Mouse (Mus musculus): ENCODE results near the gene Pibf1. TPM values are rescaled to one million over a fixed set of nuclear protein-coding genes. Genes with fewer than 3 reads are reported as not detected.

The Pibf1 gene
- polyA plus RNA-seq, 1 experiment from 2014 or later = 24.1 TPM

- Histone ChIP-seq H3K36me3 (replicated peaks) (peaks cover 16% of the 10 kb centered on the region; the same call in 1 of the 2 replicates), H3K4me2 (no peak overlapping the region), H3K9me3 (no peaks in the 10 kb centered on the region), H3K27ac (no peak overlapping the region), H3K4me1 (peaks cover under 1% of the 10 kb centered on the region; the same call in 1 of the 2 replicates), H3K4me3 (replicated peaks) (no peak overlapping the region), H3K9ac (no peak overlapping the region), H3K27me3 (no peaks in the 10 kb centered on the region)
- no peak for ATAC-seq (ENCODE audit: low FRiP score)
- 89% methylated on average over 4 of the region's 4 CpGs for WGBS
Measured at GRCm38 (mm10) chr14:99152683-99153082, 53.5 kb downstream of the Pibf1 start.

DNA sequence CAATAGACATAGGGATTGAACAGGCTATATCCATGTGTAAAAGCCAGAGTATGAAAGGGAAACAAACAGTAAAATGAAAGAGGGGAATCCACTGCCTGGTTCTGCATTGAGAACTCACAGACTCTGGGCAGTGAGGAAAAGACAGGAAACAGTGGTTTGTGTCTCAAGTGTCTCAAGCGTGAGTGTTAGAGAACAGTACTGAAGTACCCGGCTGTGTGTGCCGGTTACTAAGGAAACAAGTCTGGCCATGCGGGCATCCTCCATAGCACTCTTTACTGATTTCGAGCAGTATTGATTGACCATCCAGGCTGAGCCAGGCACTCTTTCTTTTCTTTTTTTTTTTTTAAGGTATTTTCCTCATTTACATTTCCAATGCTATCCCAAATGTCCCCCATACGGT is 60.7 kb downstream of the Pibf1 start:
- Histone ChIP-seq H3K27me3 (no peaks in the 10 kb centered on the region), H3K4me2 (no peak overlapping the region), H3K36me3 (replicated peaks) (peaks cover 12% of the 10 kb centered on the region; the same call in 1 of the 2 replicates), H3K4me3 (replicated peaks) (no peak overlapping the region), H3K4me1 (no peaks in the 10 kb centered on the region), H3K9me3 (no peaks in the 10 kb centered on the region), H3K9ac (no peak overlapping the region), H3K27ac (no peak overlapping the region)
- WGBS = 81% methylated on average over 6 of the region's 6 CpGs
- no peak for ATAC-seq (ENCODE audit: low FRiP score)

DNA sequence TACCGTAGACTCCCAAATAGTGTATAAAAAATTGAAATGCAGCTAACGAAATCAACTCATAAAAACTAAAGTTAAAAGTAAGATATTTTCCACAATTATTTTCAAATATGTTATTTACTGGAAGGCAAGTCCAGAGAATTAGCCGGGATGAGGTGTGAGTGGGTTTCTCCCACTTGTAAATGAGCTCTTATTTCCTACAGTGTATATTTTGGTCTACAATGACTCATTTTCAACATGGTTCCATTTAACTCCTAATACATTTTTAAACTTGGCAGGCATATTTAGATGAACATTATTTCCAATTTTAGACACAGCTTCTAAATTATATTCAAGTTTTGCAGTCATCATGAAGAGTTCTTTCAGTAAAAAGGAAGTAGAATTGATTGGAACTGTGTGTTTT is 63.8 kb downstream of the Pibf1 start:
- Histone ChIP-seq H3K36me3 (replicated peaks) (0 out of 2 replicates have a peak, but pooled peaks cover 5% of the 10 kb centered on the region), H3K4me3 (replicated peaks) (no peak overlapping the region), H3K27ac (no peak overlapping the region), H3K9me3 (no peaks in the 10 kb centered on the region), H3K4me2 (no peak overlapping the region), H3K4me1 (no peaks in the 10 kb centered on the region), H3K27me3 (no peaks in the 10 kb centered on the region), H3K9ac (no peak overlapping the region)
- ATAC-seq (ENCODE audit: low FRiP score) = no peak
- WGBS = 98% methylated on average over 3 of the region's 3 CpGs

- H3K9ac ChIP-seq = no peak overlapping the region
- no peaks in the 10 kb centered on the region for H3K36me3 ChIP-seq (replicated peaks)
- H3K9me3 ChIP-seq = no peaks in the 10 kb centered on the region
- H3K4me2 ChIP-seq = no peak overlapping the region
- no peak for ATAC-seq (ENCODE audit: low FRiP score)
- no peak overlapping the region for H3K27ac ChIP-seq
- no peaks in the 10 kb centered on the region for H3K27me3 ChIP-seq
- H3K4me1 ChIP-seq = no peaks in the 10 kb centered on the region
- WGBS = 87% methylated on average over 4 of the region's 4 CpGs
- H3K4me3 ChIP-seq (replicated peaks) = no peak overlapping the region
Measured at GRCm38 (mm10) chr14:99174138-99174745, 75.0 kb downstream of the Pibf1 start.

- Histone ChIP-seq H3K9me3 (no peaks in the 10 kb centered on the region), H3K36me3 (replicated peaks) (peaks cover 3% of the 10 kb centered on the region; the same call in 1 of the 2 replicates), H3K27me3 (no peaks in the 10 kb centered on the region), H3K4me1 (no peaks in the 10 kb centered on the region), H3K27ac (no peak overlapping the region), H3K4me3 (replicated peaks) (no peak overlapping the region), H3K9ac (no peak overlapping the region), H3K4me2 (no peak overlapping the region)
- WGBS = 57% methylated on average over 9 of the region's 9 CpGs
- no peak for ATAC-seq (ENCODE audit: low FRiP score)
Measured at GRCm38 (mm10) chr14:99176559-99176958, 77.3 kb downstream of the Pibf1 start.

DNA sequence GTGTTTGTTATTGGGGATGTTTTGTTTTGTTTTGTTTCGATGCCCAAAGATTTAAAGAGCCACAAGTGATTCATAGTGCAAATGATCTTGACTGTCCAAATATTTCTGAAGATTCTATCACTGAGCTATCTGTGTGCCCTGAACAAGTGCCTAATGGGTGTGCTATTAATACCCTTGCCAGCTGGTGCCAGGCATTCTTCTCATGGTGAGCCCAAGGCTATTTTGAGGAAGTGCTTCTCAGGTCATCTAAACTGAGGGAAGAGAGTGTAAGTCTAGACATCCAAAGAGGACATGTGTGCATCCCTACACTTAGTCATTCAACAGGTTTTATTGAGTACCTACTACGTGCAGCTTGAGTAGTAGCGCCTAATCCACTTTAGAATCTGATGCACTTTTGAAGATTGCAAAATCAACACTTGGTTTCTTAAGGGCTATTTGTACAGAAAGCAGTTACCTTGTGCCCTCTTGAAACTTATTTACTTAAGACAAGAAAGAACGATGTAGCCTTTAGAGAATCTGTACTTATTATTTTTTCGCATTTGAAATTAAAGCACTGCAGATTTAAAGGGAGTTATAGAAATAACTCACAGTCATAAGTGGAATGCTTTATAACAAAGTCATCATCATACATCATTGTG is 91.0 kb downstream of the Pibf1 start:
- no peaks in the 10 kb centered on the region for H3K36me3 ChIP-seq (replicated peaks)
- 94% methylated on average over 5 of the region's 5 CpGs for WGBS
- H3K27ac ChIP-seq = no peak overlapping the region
- H3K4me1 ChIP-seq = no peaks in the 10 kb centered on the region
- H3K9ac ChIP-seq = no peak overlapping the region
- no peaks in the 10 kb centered on the region for H3K9me3 ChIP-seq
- no peak overlapping the region for H3K4me2 ChIP-seq
- H3K27me3 ChIP-seq = no peaks in the 10 kb centered on the region
- H3K4me3 ChIP-seq (replicated peaks) = no peak overlapping the region
- ATAC-seq (ENCODE audit: low FRiP score) = no peak

DNA sequence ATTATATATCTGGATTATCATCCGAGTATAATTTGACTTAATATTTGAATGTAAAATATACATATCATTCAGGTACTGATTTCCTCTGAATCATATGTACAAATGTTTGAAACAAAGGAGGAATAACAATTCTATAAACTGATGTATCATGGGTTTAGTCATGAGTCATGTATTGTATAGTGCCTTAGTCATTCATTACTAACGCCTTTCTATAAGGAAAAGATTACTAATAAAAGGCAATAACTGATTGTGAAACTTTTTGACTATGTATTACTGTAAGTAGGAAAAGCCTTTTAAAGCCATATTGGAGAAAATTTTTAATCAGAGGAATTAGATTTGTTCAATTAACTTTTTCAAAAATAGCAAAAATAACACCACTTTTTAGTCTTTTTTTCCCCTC is 106.6 kb downstream of the Pibf1 start:
- H3K27ac ChIP-seq = no peak overlapping the region
- H3K4me1 ChIP-seq = no peaks in the 10 kb centered on the region
- no peak overlapping the region for H3K4me3 ChIP-seq (replicated peaks)
- H3K9me3 ChIP-seq = no peaks in the 10 kb centered on the region
- H3K4me2 ChIP-seq = no peak overlapping the region
- no peak overlapping the region for H3K9ac ChIP-seq
- H3K27me3 ChIP-seq = no peaks in the 10 kb centered on the region
- 0 out of 2 replicates have a peak, but pooled peaks cover 4% of the 10 kb centered on the region for H3K36me3 ChIP-seq (replicated peaks)
- no peak for ATAC-seq (ENCODE audit: low FRiP score)
- WGBS = 96% methylated on average over 2 of the region's 2 CpGs

DNA sequence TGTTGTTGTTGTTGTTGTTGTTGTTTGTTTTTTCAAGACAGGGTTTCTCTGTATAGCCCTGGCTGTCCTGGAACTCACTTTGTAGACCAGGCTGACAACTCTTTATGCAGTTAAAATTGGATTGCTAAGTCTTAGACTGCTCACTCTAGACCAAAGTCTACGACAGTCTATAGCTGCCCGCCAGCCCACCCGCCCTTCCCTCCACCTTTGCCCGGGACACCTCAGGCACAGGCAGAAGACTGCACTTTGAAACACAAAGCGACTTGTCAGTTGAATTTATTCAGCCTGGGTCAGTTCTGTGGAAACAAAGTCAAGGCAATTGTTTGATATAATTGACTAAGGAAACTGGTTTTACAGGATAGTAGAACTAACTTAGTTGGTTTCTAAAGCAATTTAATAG is 107.4 kb downstream of the Pibf1 start:
- Histone ChIP-seq H3K9me3 (no peaks in the 10 kb centered on the region), H3K27ac (no peak overlapping the region), H3K9ac (no peak overlapping the region), H3K4me2 (no peak overlapping the region), H3K4me3 (replicated peaks) (no peak overlapping the region), H3K27me3 (no peaks in the 10 kb centered on the region), H3K36me3 (replicated peaks) (peaks cover 10% of the 10 kb centered on the region), H3K4me1 (no peaks in the 10 kb centered on the region)
- ATAC-seq (ENCODE audit: low FRiP score) = no peak
- WGBS = 94% methylated on average over 5 of the region's 5 CpGs

GRCm38 (mm10) chr14:99210431-99210830 is 111.2 kb downstream of the Pibf1 start:
- Histone ChIP-seq H3K9ac (no peak overlapping the region), H3K27me3 (no peaks in the 10 kb centered on the region), H3K4me1 (no peaks in the 10 kb centered on the region), H3K9me3 (no peaks in the 10 kb centered on the region), H3K36me3 (replicated peaks) (peaks cover 9% of the 10 kb centered on the region), H3K4me2 (no peak overlapping the region), H3K27ac (no peak overlapping the region), H3K4me3 (replicated peaks) (no peak overlapping the region)
- WGBS = 92% methylated on average over 5 of the region's 5 CpGs
- no peak for ATAC-seq (ENCODE audit: low FRiP score)

DNA sequence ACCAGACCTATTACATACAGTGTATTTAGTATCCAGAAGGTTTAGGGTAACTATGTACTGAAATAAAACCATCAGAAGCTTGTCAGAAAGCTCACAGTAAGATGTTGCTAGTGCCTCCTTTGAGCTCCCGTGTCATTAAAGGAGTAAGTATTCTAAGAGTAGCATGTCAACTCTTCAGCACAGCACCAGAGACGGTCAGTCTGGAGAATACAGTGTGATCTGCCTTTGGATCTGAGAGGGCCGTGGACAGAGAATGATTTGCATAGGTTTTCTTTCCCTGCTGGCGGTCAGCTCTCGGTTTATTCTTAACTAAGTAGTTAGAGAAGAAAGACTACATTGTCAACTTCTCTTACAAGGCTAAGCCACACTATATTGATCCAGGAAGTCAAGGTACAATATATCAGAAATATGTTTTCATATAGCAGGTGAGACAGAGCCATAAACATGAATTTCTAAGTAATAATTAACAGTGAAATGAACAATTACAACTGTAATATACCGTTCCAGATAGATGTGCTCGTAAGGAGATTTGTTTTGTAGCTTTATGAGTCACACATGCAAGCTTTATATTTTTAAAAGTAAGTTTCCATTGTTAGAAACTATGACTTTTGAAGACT is 119.3 kb downstream of the Pibf1 start:
- no peak for ATAC-seq (ENCODE audit: low FRiP score)
- H3K27ac ChIP-seq = no peak overlapping the region

GRCm38 (mm10) chr14:99219757-99220171 is 120.5 kb downstream of the Pibf1 start:
- WGBS = 10% methylated on average over 9 of the region's 9 CpGs
- Histone ChIP-seq H3K4me3 (replicated peaks) (no peak overlapping the region), H3K9ac (no peak overlapping the region), H3K27me3 (no peaks in the 10 kb centered on the region), H3K4me2 (no peak overlapping the region), H3K4me1 (peaks cover 5% of the 10 kb centered on the region), H3K27ac (no peak overlapping the region), H3K9me3 (no peaks in the 10 kb centered on the region), H3K36me3 (replicated peaks) (peaks cover 4% of the 10 kb centered on the region)
- no peak for ATAC-seq (ENCODE audit: low FRiP score)

More for the DNA sequence above, 119.3 kb downstream of the Pibf1 start:
- peaks cover 4% of the 10 kb centered on the region for H3K36me3 ChIP-seq (replicated peaks)
- no peaks in the 10 kb centered on the region for H3K27me3 ChIP-seq
- no peak overlapping the region for H3K9ac ChIP-seq
- H3K4me1 ChIP-seq = peaks cover 5% of the 10 kb centered on the region
- WGBS = 88% methylated on average over 7 of the region's 7 CpGs
- H3K4me3 ChIP-seq (replicated peaks) = no peak overlapping the region
- no peak overlapping the region for H3K4me2 ChIP-seq
- H3K9me3 ChIP-seq = no peaks in the 10 kb centered on the region

- Histone ChIP-seq H3K9me3 (no peaks in the 10 kb centered on the region), H3K36me3 (replicated peaks) (peaks cover 4% of the 10 kb centered on the region), H3K27me3 (no peaks in the 10 kb centered on the region), H3K4me3 (replicated peaks) (no peak overlapping the region), H3K27ac (no peak overlapping the region), H3K9ac (no peak overlapping the region), H3K4me1 (no peaks in the 10 kb centered on the region), H3K4me2 (no peak overlapping the region)
- ATAC-seq (ENCODE audit: low FRiP score) = no peak
- 96% methylated on average over 4 of the region's 4 CpGs for WGBS
Measured at GRCm38 (mm10) chr14:99225929-99226328, 126.7 kb downstream of the Pibf1 start.

Data from forebrain, embryonic 12.5 days (tissue).